Mouse (Mus musculus) gastrocnemius, postnatal 10 days (tissue): Measurements from ENCODE around the gene Vmn1r168. TPM values are rescaled to one million over a fixed set of nuclear protein-coding genes. Genes with fewer than 3 reads are reported as not detected.
"Not testable (repeated sequence)": the region's sequence is repeated elsewhere in the genome, so short reads cannot be mapped to it uniquely, and the experiment has no call there.

Experiments used
- DNase-seq: peaks from one replicate; pipeline ENCODE4 v3.0.0; 2021; ENCODE audit warnings: mixed read lengths
- long read RNA-seq, 2 experiments: library from polyadenylated mRNA; stranded (forward); transcript quantifications; one replicate each; pipeline ENCODE4 v2.0.0; 2021
- total RNA-seq, 2 experiments: library from RNA; stranded (reverse); gene quantifications; 2 replicates each; pipeline ENCODE4 v1.2.3; 2021

Gene Vmn1r168
- total RNA-seq = not detected
- long read RNA-seq, experiment 1 = 0 reads
- long read RNA-seq, experiment 2 = 0 reads

GRCm38 (mm10) chr7:23539432-23539831 lies at the start of gene Vmn1r168:
TSS of gene Vmn1r168 (plus strand) at chr7:23539732.
- not testable (repeated sequence) for DNase-seq

- not testable (repeated sequence) for DNase-seq
Measured at GRCm38 (mm10) chr7:23507106-23507505, 32.4 kb upstream of the Vmn1r168 start, which contains the start of gene Vmn1r167. TSS of gene Vmn1r167 (minus strand) at chr7:23507206.

GRCm38 (mm10) chr7:23575226-23575625 lies 35.7 kb downstream of the Vmn1r168 start, which contains the start of gene Vmn1r169:
TSS of gene Vmn1r169 (plus strand) at chr7:23575526.
- not testable (repeated sequence) for DNase-seq

Other genes with a start within 250 kb of the Vmn1r168 start
- not detected for gene Nlrp4e, start 238.5 kb upstream of the Vmn1r168 start, total RNA-seq
- under 1 TPM; 0.07 to 0.14 TPM for gene Nlrp5, start 153.8 kb upstream of the Vmn1r168 start, total RNA-seq
- gene Vmn1r167, start 32.5 kb upstream of the Vmn1r168 start, total RNA-seq = not detected
- not detected for gene Vmn1r169, start 35.8 kb downstream of the Vmn1r168 start, total RNA-seq
- gene Vmn1r170, start 66.4 kb downstream of the Vmn1r168 start, total RNA-seq = not detected
- gene Vmn1r171, start 91.0 kb downstream of the Vmn1r168 start, total RNA-seq = not detected
- gene Vmn1r172, start 118.6 kb downstream of the Vmn1r168 start, total RNA-seq = not detected
- gene Vmn1r173, start 161.0 kb downstream of the Vmn1r168 start, total RNA-seq = not detected
- not detected for gene Vmn1r174, start 212.5 kb downstream of the Vmn1r168 start, total RNA-seq